Mouse (Mus musculus) lung, adult 2 months (tissue): ENCODE measurements around the gene Dera.

ENCODE experiments used
- CTCF ChIP-seq: fragments of 200-500 bp; IDR thresholded peaks from 2 replicates; pipeline ENCODE4 v1.5.1; 2011; ENCODE audit warnings: mild to moderate bottlenecking, low read length, control low read depth; ENCODE audit not compliant: insufficient read depth
- POLR2A ChIP-seq: fragments of 200-500 bp; IDR thresholded peaks from 2 replicates; pipeline ENCODE4 v1.6.1; 2011; ENCODE audit warnings: low read depth, mild to moderate bottlenecking, control low read depth, low read length, borderline replicate concordance; ENCODE audit errors: extremely low read depth

- TF ChIP-seq CTCF: no peak
- TF ChIP-seq POLR2A: no peak
Observed at GRCm38 (mm10) chr6:137710179-137711037, 43.9 kb upstream of the Dera start.
